In the genomic region with DNA sequence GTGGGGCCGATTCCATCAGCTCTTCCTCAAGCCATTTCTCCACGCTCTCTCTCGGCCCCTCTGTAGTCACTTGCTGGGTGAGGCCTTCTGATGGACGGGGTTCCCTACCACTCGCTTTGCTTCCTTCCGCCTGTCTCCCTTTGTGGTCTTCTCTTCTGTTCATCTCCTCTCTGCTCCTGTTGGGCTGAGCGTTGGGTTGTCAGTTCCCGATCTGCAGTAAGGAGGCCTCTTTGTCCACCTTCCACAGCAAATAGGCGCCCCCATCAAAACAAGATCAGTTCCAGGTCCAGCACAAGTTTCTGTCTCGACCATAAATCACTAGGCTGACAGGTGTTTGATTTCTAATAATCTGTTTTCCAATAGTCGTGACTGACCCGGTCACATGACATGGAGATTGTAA, we compare ENCODE assay signal across 21 mouse cellular contexts. TPM values are rescaled to one million over a fixed set of nuclear protein-coding genes. Genes with fewer than 3 reads are reported as not detected.
DNase-seq lines count a peak whose midpoint lies in the region; ATAC-seq and TF ChIP-seq lines count a peak whose summit lies in the region.
"Had no signal": no experiment of that assay in that cellular context is flagged by ENCODE, and none has a peak within 500 bp of the region (broad histone marks: within the 10 kb centered on the region; RNA-seq: fewer than 3 reads in every experiment).

No protein-coding gene starts in this region.

- peak; percentile 70 for DNase-seq in heart, adult 11 months
- no peak for DNase-seq in heart, postnatal 14 days
- DNase-seq in midbrain, embryonic 11.5 days (ENCODE audit: low spot score, missing footprints), result peak; percentile 51
- no peak for DNase-seq in testis, postnatal 10 days (ENCODE audit: low spot score)
- DNase-seq: adrenal gland, adult 2 months; adrenal gland, adult 8-10 months; adrenal gland, postnatal 10 days; adrenal gland, postnatal 14 days; adrenal gland, postnatal 25 days; adrenal gland, postnatal 36 days; B cell, adult 2 months; cerebellum, adult 11 months; cerebellum, adult 11-12 months; cerebellum, adult 18-20 months had no signal

- intact Hi-C loops in heart, postnatal 14 days (cut with DNase I), result loop anchor here (5.0 kb wide), 2 partner anchors 54 to 141 kb away; no protein-coding TSS in a partner anchor

- H3K36me3 ChIP-seq in midbrain, embryonic 11.5 days (ENCODE audit: control insufficient read depth, insufficient read depth, low read length), result no peaks in the 10 kb centered on the region
- no peaks in the 10 kb centered on the region for H3K36me3 ChIP-seq in midbrain, embryonic 15.5 days (replicated peaks)
- no peaks in the 10 kb centered on the region for H3K36me3 ChIP-seq in testis, adult 2 months (ENCODE audit: control insufficient read depth, insufficient read depth, low read length)

- no peaks in the 10 kb centered on the region for H3K9me3 ChIP-seq in midbrain, embryonic 11.5 days (ENCODE audit: control insufficient read depth, low read length)
- no peaks in the 10 kb centered on the region for H3K9me3 ChIP-seq in midbrain, embryonic 15.5 days
- H3K9me3 ChIP-seq: G1E had no signal

- WGBS in midbrain, embryonic 11.5 days, result 92% methylated on average over 12 of the region's 12 CpGs
- 94% methylated on average over 12 of the region's 12 CpGs for WGBS in midbrain, embryonic 15.5 days

- H3K9ac ChIP-seq in midbrain, embryonic 11.5 days (ENCODE audit: low read length), result no peak overlapping the region
- no peak overlapping the region for H3K9ac ChIP-seq in midbrain, embryonic 15.5 days

- H3K27me3 ChIP-seq in midbrain, embryonic 11.5 days (ENCODE audit: control insufficient read depth, insufficient read depth, low read length), result no peaks in the 10 kb centered on the region
- no peaks in the 10 kb centered on the region for H3K27me3 ChIP-seq in midbrain, embryonic 15.5 days (replicated peaks)
- no peaks in the 10 kb centered on the region for H3K27me3 ChIP-seq in testis, adult 2 months (ENCODE audit: control insufficient read depth, insufficient read depth, low read length)
- H3K27me3 ChIP-seq: CH12.LX, Patski had no signal

- ATAC-seq in midbrain, embryonic 11.5 days (ENCODE audit: low FRiP score), result no peak
- no peak for ATAC-seq in midbrain, embryonic 15.5 days (replicated peaks)
- ATAC-seq: activated CD4-positive, CD25-positive, alpha-beta regulatory T cell, adult 4 months; CD4-positive, CD25-positive, alpha-beta regulatory T cell, adult 4 months; Patski had no signal

- H3K4me1 ChIP-seq in midbrain, embryonic 11.5 days (ENCODE audit: control insufficient read depth, insufficient read depth, low read length), result no peaks in the 10 kb centered on the region
- no peaks in the 10 kb centered on the region for H3K4me1 ChIP-seq in midbrain, embryonic 15.5 days
- H3K4me1 ChIP-seq in testis, adult 2 months (ENCODE audit: control insufficient read depth, insufficient read depth, low read length), result peaks cover 5% of the 10 kb centered on the region

- no peak overlapping the region for H3K27ac ChIP-seq in midbrain, embryonic 11.5 days (ENCODE audit: low read depth, low read length)
- no peak overlapping the region for H3K27ac ChIP-seq in midbrain, embryonic 15.5 days
- no peak overlapping the region for H3K27ac ChIP-seq in testis, adult 2 months (ENCODE audit: control insufficient read depth, insufficient read depth, low read depth, low read length)

- no peak for TF ChIP-seq POLR2A in testis, adult 2 months (IDR thresholded peaks at IDR 0.05; ENCODE audit: control insufficient read depth, low read depth, low read length)

- TF ChIP-seq CTCF in testis, adult 2 months (IDR thresholded peaks at IDR 0.05; ENCODE audit: control insufficient read depth, insufficient read depth, insufficient replicate concordance, low read depth, low read length), result no peak

- H3K4me2 ChIP-seq in midbrain, embryonic 11.5 days, result no peak overlapping the region
- H3K4me2 ChIP-seq in midbrain, embryonic 15.5 days, result no peak overlapping the region

- no peak overlapping the region for H3K4me3 ChIP-seq in midbrain, embryonic 11.5 days (ENCODE audit: low read depth, low read length)
- no peak overlapping the region for H3K4me3 ChIP-seq in midbrain, embryonic 15.5 days
- H3K4me3 ChIP-seq in testis, adult 2 months (ENCODE audit: control insufficient read depth, low read depth, low read length), result peak overlapping the region; percentile 82

RNA-seq across cellular contexts. Expression of a gene that starts 37.8 kb away (rescaled TPM):
- total RNA-seq in heart, postnatal 14 days (2021), result 10 to 100 TPM; 20.3 to 21.6 TPM
- polyA plus RNA-seq in midbrain, embryonic 11.5 days (2014; fragmentation: Nextera tagmentation; extraction: Ambion mirVana), result 62.5 and 66.3 TPM in 2 replicates
- 40.2 and 42.1 TPM in 2 replicates for polyA plus RNA-seq in midbrain, embryonic 15.5 days (2015; fragmentation: Nextera tagmentation; extraction: Ambion mirVana)
- polyA plus RNA-seq in testis, adult 2 months (2012; rRNA removed), result 26.2 and 33.7 TPM in 2 replicates

RNA-seq across cellular contexts. Expression of a gene that starts 37.9 kb away (rescaled TPM):
- total RNA-seq in heart, postnatal 14 days (2021), result 10 to 100 TPM; 69.5 to 72.8 TPM
- polyA plus RNA-seq in midbrain, embryonic 11.5 days (2014; fragmentation: Nextera tagmentation; extraction: Ambion mirVana), result 163 and 179 TPM in 2 replicates
- polyA plus RNA-seq in midbrain, embryonic 15.5 days (2015; fragmentation: Nextera tagmentation; extraction: Ambion mirVana), result 143 and 155 TPM in 2 replicates
- polyA plus RNA-seq in testis, adult 2 months (2012; rRNA removed), result 31.4 and 33.8 TPM in 2 replicates

Comparison
In these comparisons a context has a peak if more than half of its experiments do, and no peak if none do; other contexts are left out.
1. DNase-seq: peak in heart, adult 11 months (single experiment) and midbrain, embryonic 11.5 days (single experiment); none in heart, postnatal 14 days (0 of 2) and testis, postnatal 10 days (single experiment).